Mouse (Mus musculus): ENCODE measurements around the gene Tnr.

Gene Tnr

GRCm38 (mm10) chr1:159796021-159796420, 272.5 kb downstream of the Tnr start:
- no peak for DNase-seq (ENCODE audit: low spot score)

GRCm38 (mm10) chr1:159800366-159800765, 276.8 kb downstream of the Tnr start:
- no peak for DNase-seq (ENCODE audit: low spot score)

GRCm38 (mm10) chr1:159801753-159802152, 278.2 kb downstream of the Tnr start:
- DNase-seq (ENCODE audit: low spot score), result no peak

GRCm38 (mm10) chr1:159803711-159804110, 280.1 kb downstream of the Tnr start:
- no peak for DNase-seq (ENCODE audit: low spot score)

GRCm38 (mm10) chr1:159809493-159809892, 285.9 kb downstream of the Tnr start:
- no peak for DNase-seq (ENCODE audit: low spot score)

GRCm38 (mm10) chr1:159811805-159812204, 288.2 kb downstream of the Tnr start:
- DNase-seq (ENCODE audit: low spot score), result no peak

GRCm38 (mm10) chr1:159812820-159813411, 289.3 kb downstream of the Tnr start:
- DNase-seq (ENCODE audit: low spot score), result peak; percentile 61

GRCm38 (mm10) chr1:159814348-159814747, 290.8 kb downstream of the Tnr start:
- no peak for DNase-seq (ENCODE audit: low spot score)

GRCm38 (mm10) chr1:159816614-159817371, 293.2 kb downstream of the Tnr start:
- peak; percentile 51 for DNase-seq (ENCODE audit: low spot score)

GRCm38 (mm10) chr1:159819511-159819910, 295.9 kb downstream of the Tnr start:
- DNase-seq (ENCODE audit: low spot score), result no peak

GRCm38 (mm10) chr1:159822416-159822815, 298.8 kb downstream of the Tnr start:
- DNase-seq (ENCODE audit: low spot score), result no peak

GRCm38 (mm10) chr1:159828531-159828930, 305.0 kb downstream of the Tnr start:
- no peak for DNase-seq (ENCODE audit: low spot score)

GRCm38 (mm10) chr1:159833165-159833564, 309.6 kb downstream of the Tnr start:
- no peak for DNase-seq (ENCODE audit: low spot score)

- no peak for DNase-seq (ENCODE audit: low spot score)
These were observed 310.2 kb downstream of the Tnr start for GRCm38 (mm10) chr1:159833646-159834338.

GRCm38 (mm10) chr1:159835126-159835525, 311.6 kb downstream of the Tnr start:
- peak; percentile 29 for DNase-seq (ENCODE audit: low spot score)

GRCm38 (mm10) chr1:159840337-159840736, 316.8 kb downstream of the Tnr start:
- no peak for DNase-seq (ENCODE audit: low spot score)

GRCm38 (mm10) chr1:159842876-159843275, 319.3 kb downstream of the Tnr start:
- no peak for DNase-seq (ENCODE audit: low spot score)

GRCm38 (mm10) chr1:159852088-159852487, 328.5 kb downstream of the Tnr start:
- no peak for DNase-seq (ENCODE audit: low spot score)

GRCm38 (mm10) chr1:159854261-159854660, 330.7 kb downstream of the Tnr start:
- DNase-seq (ENCODE audit: low spot score), result no peak

GRCm38 (mm10) chr1:159861782-159862474, 338.4 kb downstream of the Tnr start:
- DNase-seq (ENCODE audit: low spot score), result no peak

- DNase-seq (ENCODE audit: low spot score), result peak; percentile 42
These were observed 342.1 kb downstream of the Tnr start for GRCm38 (mm10) chr1:159865696-159866095.

GRCm38 (mm10) chr1:159869619-159870441, 346.3 kb downstream of the Tnr start:
- no peak for DNase-seq (ENCODE audit: low spot score)
